Mouse (Mus musculus) lung, postnatal 25 days (tissue): Measurements from ENCODE around the gene Mllt10.

ENCODE experiments used
- DNase-seq: peaks from one replicate; pipeline ENCODE4 v3.0.0; 2022; ENCODE audit warnings: low spot score

The Mllt10 gene

GRCm38 (mm10) chr2:18051831-18052170, 3.2 kb upstream of the Mllt10 start:
- no peak for DNase-seq

GRCm38 (mm10) chr2:18052581-18052980, 2.5 kb upstream of the Mllt10 start:
- no peak for DNase-seq

- DNase-seq, result no peak
Observed at GRCm38 (mm10) chr2:18053243-18053950, 1.6 kb upstream of the Mllt10 start.

- no peak for DNase-seq
Observed at GRCm38 (mm10) chr2:18053951-18054530, 996 bp upstream of the Mllt10 start.

GRCm38 (mm10) chr2:18055929-18056785, 1.1 kb downstream of the Mllt10 start:
- peak; percentile 95 for DNase-seq

GRCm38 (mm10) chr2:18056786-18057255, 1.8 kb downstream of the Mllt10 start:
- peak; percentile 98 for DNase-seq

GRCm38 (mm10) chr2:18057336-18058145, 2.5 kb downstream of the Mllt10 start:
- peak; percentile 67 for DNase-seq

- no peak for DNase-seq
Observed at GRCm38 (mm10) chr2:18058146-18058708, 3.2 kb downstream of the Mllt10 start.

GRCm38 (mm10) chr2:18059063-18059462, 4.0 kb downstream of the Mllt10 start:
- no peak for DNase-seq

- no peak for DNase-seq
Observed at GRCm38 (mm10) chr2:18059891-18060290, 4.9 kb downstream of the Mllt10 start.

GRCm38 (mm10) chr2:18060396-18060795, 5.4 kb downstream of the Mllt10 start:
- DNase-seq, result no peak

GRCm38 (mm10) chr2:18063763-18064251, 8.8 kb downstream of the Mllt10 start:
- peak; percentile 66 for DNase-seq

GRCm38 (mm10) chr2:18064356-18064858, 9.4 kb downstream of the Mllt10 start:
- peak; percentile 92 for DNase-seq

- DNase-seq, result peak; percentile 57
Observed at GRCm38 (mm10) chr2:18064941-18065707, 10.1 kb downstream of the Mllt10 start.

GRCm38 (mm10) chr2:18065708-18066030, 10.6 kb downstream of the Mllt10 start:
- no peak for DNase-seq

- DNase-seq, result no peak
Observed at GRCm38 (mm10) chr2:18066436-18066835, 11.4 kb downstream of the Mllt10 start.

GRCm38 (mm10) chr2:18068071-18068796, 13.2 kb downstream of the Mllt10 start:
- no peak for DNase-seq

- no peak for DNase-seq
Observed at GRCm38 (mm10) chr2:18071947-18072346, 16.9 kb downstream of the Mllt10 start.

GRCm38 (mm10) chr2:18080182-18080860, 25.3 kb downstream of the Mllt10 start:
- no peak for DNase-seq
